Comparison of ENCODE assay signal across 1 mouse cellular context in genomic region chr5:107437464-107438281, GRCm38 (mm10).
TF ChIP-seq lines count a peak whose summit lies in the region.

Gene Btbd8, plus strand, starts transcription at chr5:107437997.

TF ChIP-seq in CH12.LX, 34 proteins besides CTCF, POLR2A, EP300 and RAD21 (continued from another document):
- TF ChIP-seq BHLHE40 (IDR thresholded peaks at IDR 0.05; ENCODE audit: low read depth, low read length) (peak; percentile 83), ETS1 (conservative IDR thresholded peaks at IDR 0.05; ENCODE audit: low read depth, low read length) (no peak), MAX (IDR thresholded peaks at IDR 0.05; ENCODE audit: low read length) (peak; percentile 94), NELFE (IDR thresholded peaks at IDR 0.05; ENCODE audit: low read depth, low read length) (peak; percentile 67), MXI1 (IDR thresholded peaks at IDR 0.05; ENCODE audit: low read depth, low read length) (peak; percentile 78; the same call in 1 of the 2 replicates), ZC3H11A (IDR thresholded peaks at IDR 0.05; ENCODE audit: low read depth, low read length) (no peak), HCFC1 (IDR thresholded peaks at IDR 0.05; ENCODE audit: low read depth, low read length) (peak; percentile 90), GABPA (IDR thresholded peaks at IDR 0.05; ENCODE audit: insufficient replicate concordance, low read depth, low read length) (no peak)
